9 mouse cellular contexts compared by ENCODE assay signal in the genomic region with DNA sequence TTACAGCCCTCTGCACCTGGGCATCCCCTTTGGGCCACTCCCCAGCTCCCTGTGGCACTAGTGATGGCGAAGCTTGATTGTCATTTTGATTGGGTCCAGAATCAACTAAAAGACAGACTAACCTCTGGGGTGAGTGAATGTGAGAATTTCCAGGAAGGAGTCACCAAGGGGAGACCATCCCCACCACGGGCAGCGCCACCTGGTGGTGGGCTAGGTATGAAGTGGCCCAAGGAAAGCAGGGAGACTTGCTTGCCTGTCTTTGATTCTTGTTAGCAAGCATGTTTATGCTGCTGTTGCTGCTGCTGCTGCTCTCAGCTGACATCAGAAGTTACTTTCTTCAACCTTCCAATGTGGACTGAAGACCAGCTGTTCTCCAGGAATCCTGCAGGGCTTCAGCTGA.
DNase-seq lines count a peak whose midpoint lies in the region; ATAC-seq lines count a peak whose summit lies in the region.
"Had no signal": no experiment of that assay in that cellular context is flagged by ENCODE, and none has a peak within 500 bp of the region (broad histone marks: within the 10 kb centered on the region; RNA-seq: fewer than 3 reads in every experiment).

No protein-coding gene starts in this region.

- no peaks in the 10 kb centered on the region for H3K36me3 ChIP-seq in forebrain, embryonic 14.5 days (ENCODE audit: control insufficient read depth, insufficient read depth, low read length)
- H3K36me3 ChIP-seq: stomach, embryonic 15.5 days had no signal

- H3K9me3 ChIP-seq in forebrain, embryonic 14.5 days (replicated peaks; ENCODE audit: control insufficient read depth, low read length), result no peaks in the 10 kb centered on the region
- H3K9me3 ChIP-seq: stomach, embryonic 15.5 days had no signal

- 20% methylated on average over 3 of the region's 3 CpGs for WGBS in forebrain, embryonic 14.5 days

- ATAC-seq in forebrain, embryonic 14.5 days, result no peak

- no peak overlapping the region for H3K4me2 ChIP-seq in forebrain, embryonic 14.5 days (ENCODE audit: low read length)
- H3K4me2 ChIP-seq: stomach, embryonic 15.5 days had no signal

- no peak overlapping the region for H3K27ac ChIP-seq in forebrain, embryonic 14.5 days (ENCODE audit: low read depth, low read length)
- H3K27ac ChIP-seq: stomach, embryonic 15.5 days had no signal

- no peaks in the 10 kb centered on the region for H3K4me1 ChIP-seq in forebrain, embryonic 14.5 days (ENCODE audit: control insufficient read depth, insufficient read depth, low read length)
- H3K4me1 ChIP-seq: stomach, embryonic 15.5 days had no signal

- H3K27me3 ChIP-seq in forebrain, embryonic 14.5 days (replicated peaks; ENCODE audit: control insufficient read depth, insufficient read depth, low read length), result no peaks in the 10 kb centered on the region
- H3K27me3 ChIP-seq: stomach, embryonic 15.5 days had no signal

- H3K9ac ChIP-seq in forebrain, embryonic 14.5 days (ENCODE audit: low read length), result no peak overlapping the region
- H3K9ac ChIP-seq: stomach, embryonic 15.5 days had no signal

- no peak overlapping the region for H3K4me3 ChIP-seq in forebrain, embryonic 14.5 days (ENCODE audit: low read depth, low read length)
- H3K4me3 ChIP-seq: stomach, embryonic 15.5 days had no signal

- peak; percentile 52 to 68 for DNase-seq in cerebellum, adult 18-20 months
- no peak for DNase-seq in cerebellum, adult 11 months
- DNase-seq in right cerebral cortex, postnatal 14 days, result peak; percentile 57
- DNase-seq in right cerebral cortex, adult 18-20 months, result no peak
- peak; percentile 56 for DNase-seq in forebrain, embryonic 14.5 days (ENCODE audit: low spot score)
- peak; percentile 65 for DNase-seq in mesoderm, embryonic 11.5 days (ENCODE audit: low read depth, low spot score)
- DNase-seq in thymus, postnatal 36 days, result peak; percentile 23 to 29
- DNase-seq in urinary bladder, adult 2 months (ENCODE audit: low spot score), result no peak

Comparison
In these comparisons a context has a peak if more than half of its experiments do, and no peak if none do; other contexts are left out.
1. DNase-seq: peak in cerebellum, adult 18-20 months (2 of 2), right cerebral cortex, postnatal 14 days (single experiment), forebrain, embryonic 14.5 days (single experiment), mesoderm, embryonic 11.5 days (single experiment) and thymus, postnatal 36 days (2 of 2); none in cerebellum, adult 11 months (single experiment), right cerebral cortex, adult 18-20 months (single experiment) and urinary bladder, adult 2 months (single experiment).